10 mouse cellular contexts compared by ENCODE assay signal in genomic region chr17:34982328-34982727, GRCm38 (mm10). TPM values are rescaled to one million over a fixed set of nuclear protein-coding genes. Genes with fewer than 3 reads are reported as not detected.
DNase-seq lines count a peak whose midpoint lies in the region; ATAC-seq and TF ChIP-seq lines count a peak whose summit lies in the region.
"Had no signal": no experiment of that assay in that cellular context is flagged by ENCODE, and none has a peak within 500 bp of the region (broad histone marks: within the 10 kb centered on the region; RNA-seq: fewer than 3 reads in every experiment).

No protein-coding gene starts in this region.

- H3K79me2 ChIP-seq in CH12.LX (replicated peaks; ENCODE audit: control insufficient read depth, extremely low read depth, insufficient read depth, poor library complexity, severe bottlenecking) (peaks cover 24% of the 10 kb centered on the region), macrophage (ENCODE audit: inconsistent target) (peaks cover 31% of the 10 kb centered on the region)

- H3K4me2 ChIP-seq in CH12.LX (ENCODE audit: insufficient read depth, low read depth, poor library complexity, severe bottlenecking), result peak overlapping the region; percentile 92
- H3K4me2 ChIP-seq in forebrain, embryonic 16.5 days (ENCODE audit: low read length), result peak overlapping the region; percentile 93

- DNase-seq in heart, embryonic 10.5 days (ENCODE audit: low spot score), result no peak
- no peak for DNase-seq in heart, postnatal 25 days (ENCODE audit: low spot score)
- no peak for DNase-seq in CH12.LX (ENCODE audit: extremely low read depth)
- DNase-seq in embryo, embryonic 10 days (ENCODE audit: low spot score), result no peak
- no peak for DNase-seq in cerebellum, postnatal 4 days (ENCODE audit: low spot score in 2 of 2)
- DNase-seq in lung, postnatal 14 days, result no peak

- no peak; the same call in 1 of the 2 replicates for ATAC-seq in forebrain, embryonic 16.5 days

- H3K4me1 ChIP-seq in heart, embryonic 10.5 days, result peaks cover 10% of the 10 kb centered on the region; the same call in 1 of the 2 replicates
- H3K4me1 ChIP-seq in CH12.LX (ENCODE audit: control insufficient read depth in 1 of 2, insufficient read depth in 2 of 2), result peaks cover 2 to 24% of the 10 kb centered on the region in 2 experiments; a peak in 3 of 4 replicates
- H3K4me1 ChIP-seq in forebrain, embryonic 16.5 days (replicated peaks; ENCODE audit: control insufficient read depth, insufficient read depth, low read length), result peaks cover 17% of the 10 kb centered on the region

- no peak for TF ChIP-seq POLR2A in CH12.LX (IDR thresholded peaks at IDR 0.05; ENCODE audit: low read depth, low read length)

- peak overlapping the region; percentile 90 for H3K9ac ChIP-seq in CH12.LX (ENCODE audit: insufficient read depth, low read depth)
- peak overlapping the region; percentile 96 for H3K9ac ChIP-seq in forebrain, embryonic 16.5 days (replicated peaks; ENCODE audit: low read depth, low read length)

- intact Hi-C loops in heart, postnatal 25 days (cut with DNase I), result loop anchor here (1.0 to 10.0 kb wide), 4 partner anchors 16 to 126 kb away; partner anchors contain the start of gene Neu1

- H3K9me3 ChIP-seq in heart, embryonic 10.5 days, result no peaks in the 10 kb centered on the region
- H3K9me3 ChIP-seq in CH12.LX (replicated peaks; ENCODE audit: low read length), result peaks cover 2% of the 10 kb centered on the region
- no peaks in the 10 kb centered on the region for H3K9me3 ChIP-seq in forebrain, embryonic 16.5 days (ENCODE audit: control insufficient read depth, low read length)

- H3K36me3 ChIP-seq in heart, embryonic 10.5 days, result peaks cover 27% of the 10 kb centered on the region
- H3K36me3 ChIP-seq in CH12.LX (replicated peaks in 1 of 2; ENCODE audit: control insufficient read depth in 1 of 2, insufficient read depth in 1 of 2, low read length in 1 of 2), result peaks cover 21 to 43% of the 10 kb centered on the region in 2 experiments
- peaks cover 6% of the 10 kb centered on the region for H3K36me3 ChIP-seq in forebrain, embryonic 16.5 days (ENCODE audit: control insufficient read depth, insufficient read depth)
- H3K36me3 ChIP-seq in macrophage (ENCODE audit: inconsistent target), result peaks cover 11% of the 10 kb centered on the region; the same call in 1 of the 2 replicates

- peak overlapping the region; percentile 81 for H3K4me3 ChIP-seq in heart, embryonic 10.5 days
- H3K4me3 ChIP-seq in CH12.LX (replicated peaks in 1 of 3; ENCODE audit: low read depth in 2 of 3, low read length in 2 of 3, poor library complexity in 1 of 3), result peak overlapping the region; percentile 87 to 95 (median 91)
- peak overlapping the region; percentile 89 for H3K4me3 ChIP-seq in forebrain, embryonic 16.5 days (replicated peaks; ENCODE audit: low read length)
- H3K4me3 ChIP-seq in macrophage (ENCODE audit: inconsistent target), result peak overlapping the region; percentile 84

- TF ChIP-seq EP300 in CH12.LX (IDR thresholded peaks at IDR 0.05; ENCODE audit: low read length), result no peak

- TF ChIP-seq RAD21 in CH12.LX (IDR thresholded peaks at IDR 0.05; ENCODE audit: low read depth, low read length), result no peak

- dilution Hi-C loops in CH12.LX (cut with MboI; ENCODE audit: extremely low pct_ligation_motif_present, extremely low pct_unique_long_range_greater_than_20kb, low sequenced_read_pairs), result no loop called here

- no peaks in the 10 kb centered on the region for H3K27me3 ChIP-seq in heart, embryonic 10.5 days (ENCODE audit: insufficient read depth, poor library complexity, severe bottlenecking)
- no peaks in the 10 kb centered on the region for H3K27me3 ChIP-seq in CH12.LX (replicated peaks)
- H3K27me3 ChIP-seq in forebrain, embryonic 16.5 days (replicated peaks; ENCODE audit: control insufficient read depth, insufficient read depth, low read length), result no peaks in the 10 kb centered on the region

- in situ Hi-C loops in CH12.LX (cut with MboI; ENCODE audit: low pct_ligation_motif_present, low pct_unique_long_range_greater_than_20kb, low sequenced_read_pairs), result no loop called here

- TF ChIP-seq CTCF in CH12.LX (conservative IDR thresholded peaks at IDR 0.05 in 1 of 2, IDR thresholded peaks at IDR 0.05 in 1 of 2; ENCODE audit: low read depth in 2 of 2, low read length in 2 of 2), result no peak

- peak overlapping the region; percentile 100 for H3K27ac ChIP-seq in heart, embryonic 10.5 days
- H3K27ac ChIP-seq in CH12.LX (ENCODE audit: insufficient read depth, low read depth) (peak overlapping the region; percentile 85; the same call in 1 of the 2 replicates), macrophage (peak overlapping the region; percentile 68)
- peak overlapping the region; percentile 98 for H3K27ac ChIP-seq in forebrain, embryonic 16.5 days (ENCODE audit: low read length)

- under 1% methylated on average over 15 of the region's 15 CpGs for whole genome bisulfite sequencing in heart, embryonic 10.5 days
- WGBS in forebrain, embryonic 16.5 days, result under 1% methylated on average over 15 of the region's 15 CpGs
- WGBS in macrophage (ENCODE audit: missing documents), result 1% methylated on average over 15 of the region's 15 CpGs

TF ChIP-seq in CH12.LX, 34 proteins besides CTCF, POLR2A, EP300 and RAD21 (continues in another document):
- no peak for TF ChIP-seq TBP (conservative IDR thresholded peaks at IDR 0.05; ENCODE audit: low read depth, low read length)
- TF ChIP-seq MEF2A (IDR thresholded peaks at IDR 0.05; ENCODE audit: borderline replicate concordance, low read depth, low read length), result no peak
- TF ChIP-seq UBTF (IDR thresholded peaks at IDR 0.05; ENCODE audit: low read depth, low read length), result no peak
- TF ChIP-seq HCFC1 (IDR thresholded peaks at IDR 0.05; ENCODE audit: low read depth, low read length), result no peak
- TF ChIP-seq NRF1 (IDR thresholded peaks at IDR 0.05; ENCODE audit: low read depth, low read length), result no peak

RNA-seq across cellular contexts. Expression of gene Lsm2, which starts 0.7 kb away (rescaled TPM):
- polyA plus RNA-seq in heart, embryonic 10.5 days (2016; fragmentation: Nextera tagmentation; extraction: Ambion mirVana), result 197 and 247 TPM in 2 replicates
- total RNA-seq in heart, postnatal 25 days (2021), result 10 to 100 TPM; 19.0 to 19.1 TPM
- total RNA-seq in CH12.LX (2012; rRNA removed), result 104 and 120 TPM in 2 replicates
- 134 and 135 TPM in 2 replicates for total RNA-seq in CH12.LX (2014; rRNA removed)
- polyA plus RNA-seq in CH12.LX (2012; ENCODE audit: insufficient read length, low read depth), result 274 and 345 TPM in 2 replicates
- 119 and 121 TPM in 2 replicates for polyA plus RNA-seq in forebrain, embryonic 16.5 days (2015; fragmentation: Nextera tagmentation; extraction: Ambion mirVana)
- 10 to 100 TPM in 16 of 26 experiments, 1 to 10 TPM in 10; 3.4 to 21.3 (median 10.7) TPM for total RNA-seq in macrophage (2018; cell fraction: chromatin; rRNA removed)
- total RNA-seq in macrophage (2018; cell fraction: cytosol; rRNA removed), result 10 to 100 TPM; 10.6 to 20.3 (median 17.3) TPM
- 10 to 100 TPM in 13 of 26 experiments, 1 to 10 TPM in 13; 4.2 to 37.3 (median 9.8) TPM for total RNA-seq in macrophage (2018; cell fraction: nucleus; rRNA removed)
- 16.5 to 52.8 TPM (median 51.4 TPM) in 3 replicates for polyA plus RNA-seq in macrophage (2018)

RNA-seq across cellular contexts. Expression of gene Hspa1l, which starts 9.8 kb away (rescaled TPM):
- polyA plus RNA-seq in heart, embryonic 10.5 days (2016; fragmentation: Nextera tagmentation; extraction: Ambion mirVana), result 1.6 and 1.7 TPM in 2 replicates
- 1 to 10 TPM; 6.9 to 8.1 TPM for total RNA-seq in heart, postnatal 25 days (2021)
- 0.30 and 0.38 TPM in 2 replicates for total RNA-seq in CH12.LX (2012; rRNA removed)
- not detected in 2 replicates for total RNA-seq in CH12.LX (2014; rRNA removed)
- polyA plus RNA-seq in CH12.LX (2012; ENCODE audit: insufficient read length, low read depth), result 1.1 and 1.4 TPM in 2 replicates
- 1.5 and 1.7 TPM in 2 replicates for polyA plus RNA-seq in forebrain, embryonic 16.5 days (2015; fragmentation: Nextera tagmentation; extraction: Ambion mirVana)
- total RNA-seq in macrophage (2018; cell fraction: chromatin; rRNA removed), result under 1 TPM in 16 of 26 experiments, not detected in 10; 0.33 to 0.86 (median 0.56) TPM
- total RNA-seq in macrophage (2018; cell fraction: cytosol; rRNA removed), result 1 to 10 TPM in 24 of 26 experiments, under 1 TPM in 2; 0.57 to 2.0 (median 1.3) TPM
- 1 to 10 TPM in 7 of 26 experiments, under 1 TPM in 18, not detected in 1; 0.23 to 1.8 (median 0.72) TPM for total RNA-seq in macrophage (2018; cell fraction: nucleus; rRNA removed)
- polyA plus RNA-seq in macrophage (2018), result 0.47 to 1.7 TPM (median 0.96 TPM) in 3 replicates

RNA-seq across cellular contexts. Expression of gene Hspa1a, which starts 10.4 kb away (rescaled TPM):
- 1.8 and 2.4 TPM in 2 replicates for polyA plus RNA-seq in heart, embryonic 10.5 days (2016; fragmentation: Nextera tagmentation; extraction: Ambion mirVana)
- 1 to 10 TPM; 2.9 to 7.7 TPM for total RNA-seq in heart, postnatal 25 days (2021)
- not detected in 2 replicates for total RNA-seq in CH12.LX (2012; rRNA removed)
- not detected in 2 replicates for total RNA-seq in CH12.LX (2014; rRNA removed)
- not detected in 2 replicates for polyA plus RNA-seq in CH12.LX (2012; ENCODE audit: insufficient read length, low read depth)
- polyA plus RNA-seq in forebrain, embryonic 16.5 days (2015; fragmentation: Nextera tagmentation; extraction: Ambion mirVana), result 3.3 and 5.2 TPM in 2 replicates
- total RNA-seq in macrophage (2018; cell fraction: chromatin; rRNA removed), result 10 to 100 TPM in 3 of 26 experiments, 1 to 10 TPM in 23; 1.6 to 16.6 (median 5.0) TPM
- total RNA-seq in macrophage (2018; cell fraction: cytosol; rRNA removed), result 10 to 100 TPM in 14 of 26 experiments, 1 to 10 TPM in 12; 3.1 to 23.4 (median 10.5) TPM
- 10 to 100 TPM in 12 of 26 experiments, 1 to 10 TPM in 14; 1.2 to 69.0 (median 9.8) TPM for total RNA-seq in macrophage (2018; cell fraction: nucleus; rRNA removed)
- polyA plus RNA-seq in macrophage (2018), result 1.2 to 1.9 TPM (median 1.8 TPM) in 3 replicates

RNA-seq across cellular contexts. Expression of gene Gm20481, which starts 12.6 kb away (rescaled TPM):
- polyA plus RNA-seq in heart, embryonic 10.5 days (2016; fragmentation: Nextera tagmentation; extraction: Ambion mirVana), result 0.52 TPM in 1 of 2 replicates, not detected in the other
- total RNA-seq in heart, postnatal 25 days (2021), result not detected
- not detected in 2 replicates for total RNA-seq in CH12.LX (2012; rRNA removed)
- total RNA-seq in CH12.LX (2014; rRNA removed), result not detected in 2 replicates
- polyA plus RNA-seq in CH12.LX (2012; ENCODE audit: insufficient read length, low read depth), result not detected in 2 replicates
- polyA plus RNA-seq in forebrain, embryonic 16.5 days (2015; fragmentation: Nextera tagmentation; extraction: Ambion mirVana), result not detected in 2 replicates
- total RNA-seq in macrophage (2018; cell fraction: chromatin; rRNA removed), result not detected
- under 1 TPM in 6 of 26 experiments, not detected in 20; 0.28 to 0.61 (median 0.46) TPM for total RNA-seq in macrophage (2018; cell fraction: cytosol; rRNA removed)
- total RNA-seq in macrophage (2018; cell fraction: nucleus; rRNA removed), result not detected
- not detected in 3 replicates for polyA plus RNA-seq in macrophage (2018)
- total RNA-seq: gastrocnemius, postnatal 4 days had no signal
- polyA plus RNA-seq: thymus, postnatal 0 days had no signal

RNA-seq across cellular contexts. Expression of gene Vars, which starts 18.5 kb away (rescaled TPM):
- polyA plus RNA-seq in heart, embryonic 10.5 days (2016; fragmentation: Nextera tagmentation; extraction: Ambion mirVana), result 112 and 166 TPM in 2 replicates
- 10 to 100 TPM; 25.7 to 26.9 TPM for total RNA-seq in heart, postnatal 25 days (2021)
- total RNA-seq in CH12.LX (2012; rRNA removed) (238 and 277 TPM in 2 replicates), CH12.LX (2014; rRNA removed) (90.3 and 97.4 TPM in 2 replicates)
- polyA plus RNA-seq in CH12.LX (2012; ENCODE audit: insufficient read length, low read depth) (253 and 280 TPM in 2 replicates), macrophage (2018) (7.7 to 37.5 TPM (median 19.2 TPM) in 3 replicates)
- polyA plus RNA-seq in forebrain, embryonic 16.5 days (2015; fragmentation: Nextera tagmentation; extraction: Ambion mirVana), result 81.7 and 85.2 TPM in 2 replicates
- 100 to 1,000 TPM in 1 of 26 experiments, 10 to 100 TPM in 22, 1 to 10 TPM in 3; 5.5 to 107 (median 40.8) TPM for total RNA-seq in macrophage (2018; cell fraction: chromatin; rRNA removed)
- total RNA-seq in macrophage (2018; cell fraction: cytosol; rRNA removed), result 10 to 100 TPM; 13.8 to 26.9 (median 20.9) TPM
- 10 to 100 TPM; 10.8 to 83.2 (median 27.1) TPM for total RNA-seq in macrophage (2018; cell fraction: nucleus; rRNA removed)
